Mouse (Mus musculus): ENCODE measurements around the gene Npcd.

DNA sequence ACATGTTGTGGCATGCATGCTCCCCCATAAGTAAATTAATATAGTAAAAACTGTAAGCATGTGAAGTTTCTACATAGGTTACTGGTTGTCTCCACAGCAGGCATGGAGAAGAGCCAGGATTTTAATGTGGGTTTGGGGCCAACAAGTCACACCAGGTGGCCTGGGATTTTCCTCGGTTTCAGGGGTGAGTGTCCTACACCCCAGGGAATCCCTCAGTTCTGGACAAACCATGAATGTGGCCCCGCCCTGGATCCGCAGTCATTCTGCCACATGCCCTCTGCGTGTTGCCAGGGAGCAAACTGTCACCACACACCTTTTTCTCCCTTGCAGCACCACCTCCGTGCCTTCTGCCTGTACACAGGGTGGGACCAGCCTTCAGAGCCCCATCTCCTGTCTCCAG lies 25.4 kb downstream of the Npcd start:
- TF ChIP-seq POLR2A (IDR thresholded peaks at IDR 0.05; ENCODE audit: low read depth, low read length): no peak
- TF ChIP-seq CTCF (IDR thresholded peaks at IDR 0.05; ENCODE audit: extremely low read depth, insufficient read length, insufficient replicate concordance, low read depth, low read length): no peak
